Mouse (Mus musculus) neutrophil, adult 59 days (primary cell): Measurements from ENCODE around the gene Fam120c. TPM values are rescaled to one million over a fixed set of nuclear protein-coding genes. Genes with fewer than 3 reads are reported as not detected.

Experiments used
- total RNA-seq, 2 experiments: library from RNA; stranded (reverse); gene quantifications; 1 replicate in 1 of 2; 2 replicates in 1 of 2; pipeline ENCODE4 v1.2.4; 2023

The Fam120c gene
- 1 to 10 TPM; 1.2 to 1.6 TPM for total RNA-seq

DNA sequence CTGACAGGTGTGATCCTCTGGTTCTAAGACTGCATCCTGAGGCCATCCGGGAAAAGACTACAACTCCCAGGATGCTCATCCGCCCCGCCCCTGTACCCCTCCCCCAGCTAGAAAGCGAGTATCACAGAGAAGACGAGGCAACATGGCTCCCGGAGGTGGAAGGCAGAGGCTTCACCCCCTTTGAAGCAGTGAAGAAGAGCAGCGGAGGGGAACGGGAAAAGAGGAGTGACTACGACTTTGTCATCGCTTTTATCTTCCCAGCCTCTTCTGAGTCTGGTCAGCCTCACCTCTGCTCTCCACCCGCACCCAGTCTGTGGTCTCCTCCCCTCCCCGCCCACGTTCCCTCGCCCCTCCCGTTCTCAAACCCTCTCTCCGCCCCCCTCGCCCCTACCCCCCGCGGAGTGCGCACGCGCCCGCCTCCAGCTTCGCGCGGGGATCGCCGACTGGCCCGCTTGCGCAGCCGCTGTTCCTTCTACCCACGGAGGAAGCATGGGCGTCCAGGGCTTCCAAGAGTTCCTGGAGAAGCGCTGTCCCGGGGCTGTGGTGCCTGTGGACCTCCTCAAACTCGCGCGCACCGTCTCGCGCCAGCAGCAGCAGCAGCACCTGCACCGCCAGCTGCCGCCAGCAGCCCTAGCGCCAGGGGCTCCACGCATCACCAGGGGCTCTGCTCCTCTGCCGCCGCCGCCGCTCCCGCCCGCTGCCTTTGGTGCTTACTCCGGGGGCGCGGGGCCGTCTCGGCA is at the start of gene Fam120c:
TSS of gene Fam120c (plus strand) at position 415 of the 740 bp plus-strand sequence.

GRCm38 (mm10) chrX:151520458-151521322 is 176.7 kb downstream of the Fam120c start, which contains the start of gene Phf8:
Phf8 (plus strand) TSS chrX:151520672.

Other genes starting within 250 kb of the Fam120c start
- gene Tsr2, start 247.6 kb upstream of the Fam120c start, total RNA-seq: 1 to 10 TPM; 6.5 to 6.6 TPM
- gene Wnk3, start 146.1 kb upstream of the Fam120c start, total RNA-seq: not detected
- gene Phf8, start 176.5 kb downstream of the Fam120c start, total RNA-seq: 10 to 100 TPM; 44.8 to 56.0 TPM